Mouse (Mus musculus) macrophage (primary cell): ENCODE measurements around the gene Slc12a7. TPM values are rescaled to one million over a fixed set of nuclear protein-coding genes. Genes with fewer than 3 reads are reported as not detected.

ENCODE experiments used
- H3K27ac ChIP-seq: fragments of 350-480 bp; formaldehyde crosslinking; 2 replicates; pipeline ENCODE4 v1.9.0; 2021
- H3K36me3 ChIP-seq: fragments of 350-480 bp; formaldehyde crosslinking; 2 replicates; pipeline ENCODE4 v1.9.0; 2021; ENCODE audit errors: inconsistent target
- H3K4me3 ChIP-seq: fragments of 350-480 bp; formaldehyde crosslinking; 2 replicates; pipeline ENCODE4 v1.9.0; 2021; ENCODE audit errors: inconsistent target
- H3K79me2 ChIP-seq: fragments of 350-480 bp; formaldehyde crosslinking; 2 replicates; pipeline ENCODE4 v1.9.0; 2021; ENCODE audit errors: inconsistent target
- WGBS: methylation state at CpG from one replicate; pipeline ENCODE4 v1.1.7; 2026; ENCODE audit warnings: inconsistent platforms; ENCODE audit not compliant: missing documents; 5-methylcytosine and 5-hydroxymethylcytosine counted together
- polyA plus RNA-seq: library from polyadenylated mRNA; stranded (reverse); fragments of 250-400 nt; gene quantifications from 3 replicates; pipeline ENCODE4 v1.2.4, GENCODE M21; 2018; ENCODE audit warnings: inconsistent platforms

The Slc12a7 gene
- polyA plus RNA-seq, 1 experiment from 2014 or later, result 26.2 TPM

DNA sequence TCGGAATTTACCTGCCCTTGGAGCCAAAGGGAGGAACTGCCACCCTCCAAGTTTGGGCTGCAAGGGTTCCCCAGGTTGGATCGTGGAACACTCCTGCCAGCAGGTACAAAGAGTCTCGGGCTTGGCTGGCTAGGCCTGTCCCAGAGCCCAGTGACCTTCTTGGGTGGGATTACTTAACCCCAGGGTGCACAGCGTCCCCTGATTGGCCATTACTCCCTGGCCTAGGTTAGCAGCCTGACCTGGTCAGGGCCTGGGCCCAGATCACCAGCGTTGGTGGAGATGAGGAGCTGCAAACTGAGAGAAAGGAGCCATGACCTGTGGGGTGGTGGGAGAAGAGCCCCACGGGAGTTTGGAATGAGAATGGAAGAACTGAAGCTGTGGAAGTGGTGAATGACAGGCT, 30.0 kb downstream of the Slc12a7 start:
- Histone ChIP-seq H3K4me3 (no peak overlapping the region), H3K79me2 (peaks cover 37% of the 10 kb centered on the region), H3K36me3 (no peaks in the 10 kb centered on the region), H3K27ac (no peak overlapping the region)
- whole genome bisulfite sequencing, result 80% methylated on average over 6 of the region's 6 CpGs

DNA sequence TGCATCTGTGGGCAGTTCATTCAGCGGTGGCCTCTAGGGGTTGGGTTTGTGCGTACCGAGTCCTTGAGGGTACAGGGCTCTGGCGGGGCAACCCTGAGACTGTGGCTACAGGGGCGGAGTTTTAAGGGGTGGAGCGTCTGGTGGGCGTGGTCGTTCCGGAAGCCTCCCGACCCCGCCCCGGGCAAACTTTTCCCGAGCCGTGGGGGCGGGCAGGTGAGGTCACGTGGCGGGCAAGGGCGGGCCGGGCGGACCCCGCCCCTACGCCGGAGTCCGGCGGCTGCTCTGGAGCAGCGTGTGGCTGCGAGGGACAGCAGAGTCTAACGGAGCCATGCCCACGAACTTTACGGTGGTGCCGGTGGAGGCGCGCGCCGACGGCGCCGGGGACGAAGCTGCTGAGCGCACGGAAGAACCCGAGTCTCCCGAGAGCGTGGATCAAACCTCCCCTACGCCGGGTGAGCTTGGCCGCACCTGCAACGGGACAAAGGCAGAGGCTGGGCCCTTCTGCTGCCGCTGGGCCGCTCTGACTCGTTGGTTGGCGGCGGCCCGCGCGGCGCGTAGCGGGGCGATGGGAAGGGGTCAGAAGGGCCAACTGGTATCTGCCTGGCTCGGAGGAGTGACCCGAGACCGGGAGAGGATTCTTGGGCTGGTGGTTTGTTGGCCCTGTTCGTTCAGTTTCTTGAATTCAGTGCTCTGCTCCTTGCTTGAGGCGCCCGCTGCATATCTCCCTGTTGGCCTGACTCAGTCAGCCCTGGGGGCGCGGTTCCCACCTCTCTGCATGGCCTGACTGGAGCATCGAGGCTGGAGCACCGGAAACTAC, 30.8 kb downstream of the Slc12a7 start:
- Histone ChIP-seq H3K27ac (peak overlapping the region; percentile 37), H3K4me3 (peak overlapping the region; percentile 82), H3K79me2 (peaks cover 44% of the 10 kb centered on the region), H3K36me3 (no peaks in the 10 kb centered on the region)
- WGBS, result under 1% methylated on average over 56 of the region's 70 CpGs

DNA sequence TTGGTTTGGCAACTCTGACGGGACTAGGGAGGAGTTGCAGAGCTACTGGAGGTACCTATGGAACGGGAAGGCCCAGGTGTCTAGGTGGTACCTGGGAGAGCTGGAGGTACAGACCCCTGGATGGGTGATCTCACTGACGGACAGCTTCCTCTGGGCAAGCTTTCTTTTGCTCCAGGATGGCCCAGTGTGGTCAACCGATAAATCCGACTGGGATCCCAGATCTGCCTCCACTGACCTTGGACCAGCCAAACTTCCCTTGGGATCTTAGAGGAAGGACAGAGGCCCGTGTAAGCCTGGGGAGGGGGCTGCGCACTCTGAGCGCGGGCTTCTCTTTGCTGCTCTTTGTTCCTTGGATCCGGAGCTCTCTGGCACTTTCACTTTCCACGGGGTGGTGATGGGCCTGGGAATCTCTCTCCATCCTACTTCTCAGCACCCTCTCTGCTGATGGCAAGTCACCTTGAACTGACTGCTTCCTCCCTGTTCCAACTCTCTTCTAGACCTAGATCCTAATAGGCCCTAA, 31.4 kb downstream of the Slc12a7 start:
- 4% methylated on average over 11 of the region's 11 CpGs for WGBS
- H3K4me3 ChIP-seq, result peak overlapping the region; percentile 82
- no peaks in the 10 kb centered on the region for H3K36me3 ChIP-seq
- peak overlapping the region; percentile 37 for H3K27ac ChIP-seq
- H3K79me2 ChIP-seq, result peaks cover 51% of the 10 kb centered on the region

DNA sequence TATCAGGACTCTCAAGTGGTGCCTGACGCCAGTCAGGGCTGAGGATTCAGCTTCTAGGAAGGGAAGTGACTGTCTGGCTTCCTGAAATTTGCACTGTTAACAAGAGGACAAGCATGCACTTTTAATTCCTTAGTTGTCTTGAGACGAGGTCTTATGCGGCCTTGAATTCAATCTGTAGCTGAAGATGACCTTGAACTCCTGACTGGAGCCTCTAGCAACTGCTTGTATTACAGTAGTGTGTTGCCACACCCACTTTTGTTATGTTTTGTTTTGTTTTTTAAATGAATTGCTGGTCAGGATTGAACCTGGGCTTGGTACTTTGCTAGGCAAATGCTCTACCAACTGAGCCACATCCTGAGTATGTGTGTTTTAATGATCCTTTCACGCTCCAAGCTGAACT, 32.5 kb downstream of the Slc12a7 start:
- H3K79me2 ChIP-seq, result peaks cover 62% of the 10 kb centered on the region
- H3K27ac ChIP-seq, result 0 out of 2 replicates have a peak overlapping the region, but pooled peaks have one; percentile 37

DNA sequence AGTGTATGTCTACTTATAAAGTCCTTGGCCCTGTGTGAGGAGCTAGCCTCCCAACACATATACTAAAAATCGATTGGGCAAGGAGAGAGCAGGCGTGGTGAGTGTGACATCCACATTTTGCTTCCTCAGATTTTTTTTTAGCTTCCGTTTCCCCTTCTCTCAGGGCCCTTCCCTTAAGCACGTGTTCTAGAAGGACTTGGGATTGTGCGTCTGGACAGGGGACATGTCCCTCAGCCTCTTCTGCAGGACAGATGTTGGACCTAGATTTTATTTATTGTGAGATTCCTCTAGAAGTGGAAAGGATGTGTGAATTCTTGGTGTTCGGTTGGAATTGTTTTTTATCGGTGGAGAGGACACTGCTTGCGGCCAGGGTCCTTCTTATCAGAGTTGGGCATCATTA, 34.3 kb downstream of the Slc12a7 start:
- 59% methylated on average over 8 of the region's 8 CpGs for WGBS
- Histone ChIP-seq H3K4me3 (no peak overlapping the region), H3K27ac (peak overlapping the region; percentile 36), H3K36me3 (no peaks in the 10 kb centered on the region), H3K79me2 (peaks cover 80% of the 10 kb centered on the region)

More for the DNA sequence above, 32.5 kb downstream of the Slc12a7 start:
- Histone ChIP-seq H3K4me3 (no peak overlapping the region), H3K36me3 (no peaks in the 10 kb centered on the region)
- 64% methylated on average over 4 of the region's 4 CpGs for WGBS

DNA sequence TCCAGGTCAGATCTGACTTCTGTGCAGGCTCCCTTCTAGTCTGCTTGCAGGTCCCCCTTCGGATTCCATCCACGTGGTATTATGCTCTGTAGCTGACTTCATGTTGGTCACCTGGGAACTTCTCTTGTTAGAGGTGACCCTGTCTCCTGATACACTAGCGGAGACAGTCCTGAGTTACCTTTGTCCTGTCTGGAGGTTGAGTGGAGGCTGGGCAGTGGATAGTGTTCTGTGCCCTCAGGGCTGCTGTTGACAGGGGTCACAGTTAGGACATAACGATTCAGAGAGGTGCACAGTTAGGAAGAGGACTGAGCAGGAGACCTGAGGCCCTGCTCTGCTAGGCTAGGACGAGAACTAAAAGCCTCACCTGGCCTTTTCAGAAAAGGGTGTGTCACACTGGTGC, 34.9 kb downstream of the Slc12a7 start:
- Histone ChIP-seq H3K79me2 (peaks cover 85% of the 10 kb centered on the region), H3K36me3 (no peaks in the 10 kb centered on the region), H3K4me3 (no peak overlapping the region), H3K27ac (no peak overlapping the region)
- WGBS, result 97% methylated on average over 5 of the region's 5 CpGs

DNA sequence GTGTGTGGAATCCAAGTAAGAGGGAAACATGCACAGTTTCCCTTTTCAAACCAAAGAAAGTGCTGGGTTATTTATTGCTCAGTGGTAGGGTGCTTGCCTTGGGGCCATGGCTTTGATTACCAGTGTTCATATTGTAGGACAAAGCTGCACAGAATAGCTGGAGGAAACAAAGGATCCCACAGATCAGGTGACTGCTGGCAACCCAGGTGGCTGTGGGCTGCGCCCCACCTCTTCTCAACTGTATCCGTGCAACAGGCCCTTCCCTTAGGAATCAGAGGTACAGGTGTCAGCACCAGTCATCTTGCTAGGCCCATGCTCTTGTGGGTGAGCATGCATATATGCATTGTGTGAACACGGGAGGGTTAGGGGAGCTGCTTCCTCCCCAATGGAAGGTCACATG, 35.4 kb downstream of the Slc12a7 start:
- no peaks in the 10 kb centered on the region for H3K36me3 ChIP-seq
- peaks cover 91% of the 10 kb centered on the region for H3K79me2 ChIP-seq
- H3K4me3 ChIP-seq, result no peak overlapping the region
- 62% methylated on average over 3 of the region's 3 CpGs for WGBS
- no peak overlapping the region for H3K27ac ChIP-seq

DNA sequence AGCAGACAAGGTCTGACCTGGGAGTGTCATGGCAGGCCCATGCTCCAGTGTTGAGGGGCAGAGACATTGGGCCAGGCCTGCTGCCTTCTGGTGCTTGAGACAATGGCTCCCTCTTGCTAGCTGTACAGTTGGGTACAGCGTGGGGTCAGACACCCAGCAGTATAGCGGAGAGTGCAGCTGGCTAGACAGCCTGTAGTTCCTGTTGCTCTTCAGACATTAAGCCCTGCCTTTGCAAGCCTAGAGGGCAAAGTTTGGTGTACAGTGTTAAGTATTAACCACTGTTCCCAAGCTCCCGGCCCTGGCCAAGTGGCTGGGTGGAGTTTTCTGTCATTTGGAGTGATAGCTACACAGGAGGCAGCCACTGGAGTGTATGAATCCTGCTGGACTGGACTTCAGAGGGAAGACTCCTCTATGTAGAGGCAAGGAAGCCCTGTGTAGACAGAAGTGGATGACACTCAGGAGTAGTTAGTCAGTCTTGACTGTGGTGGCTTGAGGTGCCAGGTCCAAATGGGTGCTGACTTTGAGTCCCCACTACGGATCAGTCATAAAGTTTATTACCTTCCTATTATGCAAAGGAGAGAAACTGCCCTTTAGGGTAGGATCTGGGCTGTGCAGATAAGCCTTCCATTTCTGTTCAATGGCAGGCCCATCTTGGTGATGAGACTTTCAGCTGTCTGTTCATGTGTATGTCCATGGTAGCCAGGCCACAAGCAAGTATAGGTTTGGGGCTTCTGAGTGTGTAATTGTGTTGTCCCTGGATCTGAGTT, 37.2 kb downstream of the Slc12a7 start:
- H3K27ac ChIP-seq, result no peak overlapping the region
- no peaks in the 10 kb centered on the region for H3K36me3 ChIP-seq
- 86% methylated on average over 4 of the region's 4 CpGs for WGBS

DNA sequence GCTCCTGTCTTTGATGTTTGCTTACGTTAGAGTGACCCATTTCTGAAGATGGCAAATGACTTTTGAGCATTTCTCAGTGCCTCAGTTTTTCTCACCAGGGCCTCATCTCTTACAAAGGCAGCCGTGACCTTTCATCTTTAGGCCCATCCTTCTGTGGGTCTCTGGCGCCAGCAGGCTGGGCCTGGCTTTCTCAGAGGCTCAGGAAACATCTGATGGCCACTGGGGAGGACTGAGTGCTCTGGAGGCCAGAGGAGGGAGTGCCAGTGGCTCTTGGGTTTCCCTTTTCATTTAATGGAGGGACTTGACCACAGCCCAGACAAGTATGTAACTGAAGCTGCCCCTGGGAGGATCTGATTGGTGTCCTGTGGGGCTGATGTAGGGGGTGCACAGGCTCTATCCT, 38.2 kb downstream of the Slc12a7 start:
- 82% methylated on average over 3 of the region's 3 CpGs for WGBS
- no peak overlapping the region for H3K4me3 ChIP-seq
- no peaks in the 10 kb centered on the region for H3K36me3 ChIP-seq
- no peak overlapping the region for H3K27ac ChIP-seq
- peaks cover 94% of the 10 kb centered on the region for H3K79me2 ChIP-seq

More for the DNA sequence above, 37.2 kb downstream of the Slc12a7 start:
- Histone ChIP-seq H3K4me3 (no peak overlapping the region), H3K79me2 (peaks cover 91% of the 10 kb centered on the region)

DNA sequence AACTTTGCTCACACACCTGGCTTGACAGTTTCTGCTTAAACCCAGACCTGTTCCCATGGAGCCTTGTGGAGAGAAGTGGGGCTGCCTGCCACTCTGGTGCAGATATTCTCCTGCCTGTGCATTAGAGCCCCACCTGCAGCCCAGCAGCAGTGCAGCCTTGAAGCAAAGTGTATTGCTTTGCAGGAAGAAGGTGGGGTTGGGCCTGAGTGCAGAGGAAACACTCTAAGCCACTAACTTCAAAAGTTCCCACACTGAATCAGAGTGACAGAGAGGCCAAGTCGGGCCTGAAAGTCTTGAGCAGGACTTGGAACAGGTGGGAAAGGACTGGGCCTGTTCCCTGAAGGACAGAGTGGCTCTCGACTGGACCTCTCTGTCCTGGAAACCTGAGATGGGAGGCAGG, 39.8 kb downstream of the Slc12a7 start:
- no peaks in the 10 kb centered on the region for H3K36me3 ChIP-seq
- H3K4me3 ChIP-seq, result no peak overlapping the region
- 39% methylated on average over 2 of the region's 2 CpGs for WGBS
- peaks cover 94% of the 10 kb centered on the region for H3K79me2 ChIP-seq
- H3K27ac ChIP-seq, result no peak overlapping the region

DNA sequence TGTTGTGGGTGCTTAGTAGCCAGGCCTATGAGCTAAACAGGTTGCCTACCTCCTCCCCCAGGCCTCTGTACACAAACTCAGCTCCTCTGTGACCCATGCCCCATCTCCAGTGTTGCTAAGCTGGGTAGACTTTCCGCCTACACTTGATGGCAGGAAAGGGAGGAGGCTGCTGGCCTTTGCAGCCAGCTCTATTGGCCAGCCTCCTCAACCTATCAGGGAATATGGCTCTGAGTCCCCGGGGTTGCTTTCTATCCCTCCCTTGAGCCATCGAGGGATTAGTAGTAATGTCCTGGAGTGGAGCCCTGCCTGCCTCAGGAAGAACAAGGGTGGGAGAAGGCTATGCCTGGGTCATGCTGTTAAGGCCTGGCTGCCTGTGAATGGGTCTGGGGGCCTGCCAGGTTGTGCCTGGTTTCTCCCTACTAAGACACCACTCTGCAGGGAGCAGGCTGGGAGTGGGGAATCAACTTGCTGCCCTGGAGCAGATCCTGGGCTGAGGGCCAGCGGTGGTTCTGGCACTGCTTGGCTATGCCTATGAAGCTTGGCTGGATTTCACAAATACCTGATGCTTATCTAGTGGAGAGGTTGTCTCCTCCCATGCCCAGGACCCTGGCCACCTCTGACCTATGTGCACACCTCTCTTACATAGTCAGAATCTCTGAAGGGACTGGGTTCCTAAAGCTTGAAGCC, 40.8 kb downstream of the Slc12a7 start:
- Histone ChIP-seq H3K36me3 (no peaks in the 10 kb centered on the region), H3K27ac (no peak overlapping the region), H3K79me2 (peaks cover 94% of the 10 kb centered on the region), H3K4me3 (no peak overlapping the region)
- 76% methylated on average over 4 of the region's 4 CpGs for WGBS

DNA sequence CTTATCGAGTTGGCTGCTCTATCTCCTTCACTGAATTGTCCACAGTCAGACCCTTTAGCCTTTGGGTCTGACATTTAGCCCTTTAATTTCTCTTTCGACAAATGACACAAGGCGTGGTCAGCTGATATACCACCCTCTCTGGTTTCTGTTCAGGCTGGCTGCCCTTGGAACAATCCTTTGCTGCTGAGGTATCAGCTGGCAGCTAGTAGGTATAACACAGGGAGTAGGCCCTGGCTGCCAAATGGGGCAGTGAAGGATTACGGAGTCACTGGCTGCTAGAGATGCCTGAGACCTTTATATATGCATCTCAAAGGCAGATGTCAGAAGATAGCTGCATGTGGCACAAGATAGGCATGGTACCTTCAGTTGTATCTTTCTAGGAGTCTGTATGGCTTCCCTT, 42.9 kb downstream of the Slc12a7 start:
- 97% methylated on average over 4 of the region's 4 CpGs for WGBS
- no peak overlapping the region for H3K4me3 ChIP-seq
- H3K79me2 ChIP-seq, result peaks cover 94% of the 10 kb centered on the region
- H3K27ac ChIP-seq, result no peak overlapping the region
- H3K36me3 ChIP-seq, result no peaks in the 10 kb centered on the region

DNA sequence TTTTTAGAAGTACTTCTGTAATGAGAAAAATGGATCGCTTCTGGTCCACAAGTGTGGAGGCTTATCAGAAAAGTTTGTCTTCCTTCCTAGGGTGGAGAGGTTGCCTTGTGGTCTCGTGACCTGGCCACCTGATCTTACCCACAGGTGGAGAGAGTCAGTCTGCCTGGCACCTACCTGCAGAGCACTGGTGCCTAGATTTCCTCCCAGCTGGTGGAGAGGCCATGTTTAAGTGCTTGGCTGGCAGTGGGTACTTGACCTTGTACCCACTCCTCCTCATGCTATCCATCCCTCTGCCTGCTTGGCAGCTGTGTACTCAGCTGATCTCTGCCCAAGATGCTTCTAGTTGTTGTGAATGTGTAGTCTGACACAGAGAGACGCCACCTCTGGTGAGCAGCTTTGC, 44.7 kb downstream of the Slc12a7 start:
- Histone ChIP-seq H3K4me3 (no peak overlapping the region), H3K79me2 (peaks cover 93% of the 10 kb centered on the region), H3K36me3 (no peaks in the 10 kb centered on the region), H3K27ac (no peak overlapping the region)
- 100% methylated on average over 3 of the region's 3 CpGs for WGBS

DNA sequence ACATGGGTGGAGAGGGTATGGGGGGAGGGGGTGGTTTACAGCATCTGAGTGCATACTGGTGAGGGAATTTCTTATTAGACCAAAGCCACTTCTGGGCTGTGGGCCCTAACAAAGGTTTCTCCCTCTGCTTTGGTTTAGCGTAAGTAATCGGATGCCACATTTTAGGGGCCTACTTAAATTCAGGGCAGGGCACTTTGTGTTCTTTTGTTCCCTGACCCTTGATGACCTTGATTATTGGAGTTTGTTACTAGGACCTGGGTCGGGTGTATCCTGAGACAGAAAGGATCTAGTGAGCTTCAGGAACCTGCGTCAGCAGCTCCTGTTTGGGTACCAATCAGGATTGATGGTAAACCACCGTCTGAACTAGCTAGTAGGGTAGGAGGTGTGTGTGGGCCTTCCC, 49.6 kb downstream of the Slc12a7 start:
- WGBS, result 98% methylated on average over 5 of the region's 5 CpGs
- Histone ChIP-seq H3K36me3 (peaks cover 21% of the 10 kb centered on the region; the same call in 1 of the 2 replicates), H3K27ac (no peak overlapping the region), H3K4me3 (no peak overlapping the region), H3K79me2 (peaks cover 50% of the 10 kb centered on the region)
